Mouse (Mus musculus): Measurements from ENCODE around the gene Adra1d. TPM values are rescaled to one million over a fixed set of nuclear protein-coding genes. Genes with fewer than 3 reads are reported as not detected.
A peak's percentile ranks its signal among the peaks of the same experiment; 100 is the strongest.

Adra1d gene
- polyA plus RNA-seq, 1 experiment, result not detected

DNA sequence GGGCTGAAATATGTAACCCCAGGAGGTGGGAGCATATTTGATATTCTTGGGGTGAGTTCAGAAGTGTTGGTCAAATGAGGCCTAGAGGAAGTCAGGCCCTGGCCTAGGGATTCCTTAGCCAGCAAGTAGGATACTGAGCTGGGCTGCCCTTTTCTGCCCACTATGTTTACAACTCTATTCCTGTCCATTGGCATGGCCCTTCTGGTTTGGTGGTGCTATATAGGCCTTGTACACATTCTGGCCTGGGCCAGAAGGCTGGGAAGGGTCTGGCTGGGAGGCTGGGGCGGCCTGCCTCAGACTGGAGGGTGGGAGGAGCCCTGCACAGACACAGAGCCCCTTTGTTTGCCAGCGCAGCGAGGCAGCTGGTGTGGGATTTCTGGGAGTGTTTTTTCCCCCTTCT, 55.7 kb downstream of the Adra1d start:
- Histone ChIP-seq H3K4me1 (ENCODE audit: control insufficient read depth) (peaks cover 99% of the 10 kb centered on the region), H3K27me3 (ENCODE audit: control insufficient read depth) (no peaks in the 10 kb centered on the region), H3K9me3 (ENCODE audit: control insufficient read depth, low read length) (no peaks in the 10 kb centered on the region), H3K36me3 (ENCODE audit: control insufficient read depth) (peaks cover 99% of the 10 kb centered on the region), H3K4me3 (replicated peaks) (no peak overlapping the region)
- TF ChIP-seq TAL1 (IDR thresholded peaks at IDR 0.05; ENCODE audit: low read length) (no peak), GATA1 (IDR thresholded peaks at IDR 0.05; ENCODE audit: low read length) (no peak)

DNA sequence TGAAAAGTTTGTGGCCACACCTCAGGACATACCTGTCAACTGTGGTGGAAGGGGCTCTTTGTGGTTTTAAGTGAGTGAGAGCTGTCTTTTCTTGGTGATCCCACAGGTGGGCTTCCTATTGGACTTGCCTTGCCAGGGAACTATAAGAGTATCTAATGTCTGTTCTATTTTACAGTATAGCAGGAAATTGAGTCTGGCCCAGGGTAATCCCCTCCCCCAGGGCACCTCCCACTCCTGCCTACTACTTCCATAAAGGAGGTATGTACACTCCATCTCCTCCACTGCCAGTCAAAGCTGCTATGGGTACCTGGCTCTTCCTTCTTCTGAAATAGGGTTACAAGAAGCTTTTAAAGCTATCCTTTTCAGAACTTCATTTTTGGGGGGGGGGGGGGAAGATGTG, 56.7 kb downstream of the Adra1d start:
- Histone ChIP-seq H3K9me3 (ENCODE audit: control insufficient read depth, low read length) (no peaks in the 10 kb centered on the region), H3K36me3 (ENCODE audit: control insufficient read depth) (peaks cover 99% of the 10 kb centered on the region), H3K4me1 (ENCODE audit: control insufficient read depth) (peaks cover 99% of the 10 kb centered on the region), H3K4me3 (replicated peaks) (no peak overlapping the region), H3K27me3 (ENCODE audit: control insufficient read depth) (no peaks in the 10 kb centered on the region)
- TF ChIP-seq TAL1 (IDR thresholded peaks at IDR 0.05; ENCODE audit: low read length), result no peak

DNA sequence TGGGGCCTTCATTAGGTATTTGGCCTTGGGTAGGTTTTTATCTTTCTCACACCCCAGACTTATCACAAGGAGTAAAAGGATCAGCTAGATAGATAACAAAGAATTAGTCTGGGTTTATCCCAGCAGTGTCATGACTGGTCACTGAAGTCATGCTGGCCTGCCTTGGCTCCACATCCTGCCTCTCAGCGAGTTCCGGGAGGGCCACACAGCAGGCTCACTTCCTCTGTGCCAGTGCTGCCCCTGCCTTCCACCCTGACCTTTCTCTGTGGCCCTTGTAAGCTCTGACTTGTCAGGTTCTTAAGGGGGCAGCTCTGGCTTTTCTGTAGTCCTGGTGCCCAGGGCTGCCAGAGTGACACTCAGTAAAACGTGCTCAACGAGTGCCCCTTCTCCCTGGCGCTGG, 59.5 kb downstream of the Adra1d start:
- TF ChIP-seq TAL1 (IDR thresholded peaks at IDR 0.05; ENCODE audit: low read length), result no peak
- no peak for TF ChIP-seq GATA1 (IDR thresholded peaks at IDR 0.05; ENCODE audit: low read length)
- H3K4me3 ChIP-seq (replicated peaks), result no peak overlapping the region
- peaks cover 99% of the 10 kb centered on the region for H3K4me1 ChIP-seq (ENCODE audit: control insufficient read depth)

DNA sequence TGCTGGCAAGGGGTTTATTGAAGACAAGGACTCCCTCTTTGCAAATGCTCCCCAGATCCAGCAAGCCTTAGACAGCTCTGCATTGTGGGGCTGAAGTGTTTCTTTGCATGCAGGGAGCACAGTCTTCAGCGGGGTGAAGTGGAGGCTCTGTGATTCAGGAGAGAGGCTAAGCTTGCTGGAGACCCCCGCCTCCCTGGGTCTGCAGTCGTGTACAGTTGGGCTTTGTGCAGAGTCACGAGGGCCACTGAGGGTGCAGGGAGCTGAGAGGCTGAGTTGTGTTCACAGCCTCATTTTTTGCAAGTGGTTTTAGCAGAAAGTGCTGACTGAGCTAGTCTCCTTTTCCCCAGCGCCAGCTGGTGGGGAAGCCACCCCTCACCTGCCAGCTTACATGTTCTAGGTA, 60.2 kb downstream of the Adra1d start:
- Histone ChIP-seq H3K4me3 (replicated peaks) (no peak overlapping the region), H3K36me3 (ENCODE audit: control insufficient read depth) (peaks cover 97% of the 10 kb centered on the region), H3K27me3 (ENCODE audit: control insufficient read depth) (no peaks in the 10 kb centered on the region), H3K9me3 (ENCODE audit: control insufficient read depth, low read length) (no peaks in the 10 kb centered on the region), H3K4me1 (ENCODE audit: control insufficient read depth) (peaks cover 99% of the 10 kb centered on the region)
- TF ChIP-seq TAL1 (IDR thresholded peaks at IDR 0.05; ENCODE audit: low read length), result no peak
- no peak for TF ChIP-seq GATA1 (IDR thresholded peaks at IDR 0.05; ENCODE audit: low read length)

More for the DNA sequence above, 59.5 kb downstream of the Adra1d start:
- Histone ChIP-seq H3K9me3 (ENCODE audit: control insufficient read depth, low read length) (no peaks in the 10 kb centered on the region), H3K36me3 (ENCODE audit: control insufficient read depth) (peaks cover 100% of the 10 kb centered on the region), H3K27me3 (ENCODE audit: control insufficient read depth) (no peaks in the 10 kb centered on the region)

DNA sequence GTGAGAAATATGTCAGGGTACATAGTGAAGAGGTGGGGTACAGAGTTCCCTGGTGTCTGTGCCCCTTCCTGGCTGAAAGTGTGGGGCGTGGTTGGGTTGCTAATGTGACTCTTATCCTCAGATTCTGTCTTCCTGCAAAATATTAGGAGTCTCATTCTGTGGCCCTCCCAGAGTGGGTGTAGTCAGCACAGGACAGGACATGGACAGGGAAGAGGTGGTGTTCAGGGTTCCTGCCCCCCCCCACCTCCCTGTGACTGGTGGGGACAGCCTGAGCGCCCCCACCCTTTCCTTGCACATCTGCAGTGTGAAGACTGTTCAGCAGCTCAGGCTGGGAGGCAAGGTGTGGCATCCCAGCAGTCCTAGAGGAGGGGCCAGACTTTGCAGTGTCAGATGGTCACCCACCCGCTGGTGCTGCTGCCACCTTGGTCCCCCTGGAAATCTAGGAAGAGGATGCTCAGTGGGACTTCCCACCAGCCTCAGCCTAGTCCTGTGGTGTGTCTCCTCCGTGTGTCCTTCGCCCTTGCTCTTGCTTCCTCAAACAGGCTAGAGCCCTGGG, 62.7 kb downstream of the Adra1d start:
- TF ChIP-seq GATA1 (IDR thresholded peaks at IDR 0.05; ENCODE audit: low read length) (no peak), TAL1 (IDR thresholded peaks at IDR 0.05; ENCODE audit: low read length) (no peak)
- H3K4me1 ChIP-seq (ENCODE audit: control insufficient read depth), result peaks cover 100% of the 10 kb centered on the region
- H3K36me3 ChIP-seq (ENCODE audit: control insufficient read depth), result peaks cover 97% of the 10 kb centered on the region
- H3K27me3 ChIP-seq (ENCODE audit: control insufficient read depth), result no peaks in the 10 kb centered on the region
- H3K4me3 ChIP-seq (replicated peaks), result peak overlapping the region; percentile 44
- H3K9me3 ChIP-seq (ENCODE audit: control insufficient read depth, low read length), result no peaks in the 10 kb centered on the region

DNA sequence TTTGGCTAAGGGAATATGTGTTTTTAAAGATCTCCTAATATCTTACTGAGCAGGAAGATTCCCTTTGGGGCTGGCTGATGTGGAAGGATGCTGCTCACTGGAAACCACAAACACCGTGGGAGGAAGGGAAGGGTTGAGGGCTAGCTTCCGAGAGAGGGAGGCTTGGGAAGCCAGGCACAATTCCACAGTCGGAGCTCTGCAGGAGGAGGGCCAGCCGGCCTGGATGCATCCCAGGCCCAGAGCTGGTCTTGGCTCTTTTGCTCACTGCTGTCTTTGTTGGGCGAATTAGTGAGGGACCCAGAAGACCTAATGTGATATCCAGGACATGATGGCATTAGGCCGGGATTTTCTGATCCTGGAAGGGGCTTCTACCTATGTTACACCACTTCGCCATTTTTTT, 63.9 kb downstream of the Adra1d start:
- H3K27me3 ChIP-seq (ENCODE audit: control insufficient read depth), result no peaks in the 10 kb centered on the region; the same call in 1 of the 2 replicates
- peaks cover 100% of the 10 kb centered on the region for H3K4me1 ChIP-seq (ENCODE audit: control insufficient read depth)
- peaks cover 97% of the 10 kb centered on the region for H3K36me3 ChIP-seq (ENCODE audit: control insufficient read depth)
- peak overlapping the region; percentile 100 for H3K4me3 ChIP-seq (replicated peaks)
- TF ChIP-seq GATA1 (IDR thresholded peaks at IDR 0.05; ENCODE audit: low read length), result no peak
- TF ChIP-seq TAL1 (IDR thresholded peaks at IDR 0.05; ENCODE audit: low read length), result no peak
- H3K9me3 ChIP-seq (ENCODE audit: control insufficient read depth, low read length), result no peaks in the 10 kb centered on the region

DNA sequence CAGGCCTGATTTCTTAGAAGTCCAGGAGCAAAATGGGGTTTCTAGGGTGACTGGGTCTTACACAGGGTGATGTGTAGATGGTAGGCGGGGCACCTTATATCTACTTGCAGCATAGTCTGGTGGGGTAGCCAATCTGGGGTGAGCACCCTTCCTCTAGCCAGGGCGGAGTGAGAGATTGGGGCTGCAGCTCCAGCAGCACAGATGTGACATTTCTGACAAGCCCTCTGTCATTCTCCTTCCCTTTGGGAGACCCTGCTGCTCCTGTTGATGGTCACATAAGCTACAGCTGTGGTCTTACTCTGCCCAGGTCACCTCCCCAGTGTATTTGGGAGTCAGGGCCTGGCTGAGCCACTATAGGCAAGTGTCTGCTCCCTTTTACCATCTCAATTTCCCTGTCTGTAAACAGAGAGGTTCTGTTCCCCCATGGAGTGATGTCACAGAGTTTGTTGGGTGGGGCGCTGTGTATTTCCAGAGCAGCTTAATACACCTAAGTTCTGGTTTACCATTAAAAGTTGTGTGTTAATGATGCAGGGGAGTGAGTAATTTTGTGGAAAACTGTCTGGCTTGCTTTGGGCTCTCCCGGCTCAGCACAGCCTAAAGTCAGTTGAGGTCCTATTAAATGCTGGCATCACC, 64.7 kb downstream of the Adra1d start:
- H3K36me3 ChIP-seq (ENCODE audit: control insufficient read depth), result peaks cover 97% of the 10 kb centered on the region
- TF ChIP-seq GATA1 (IDR thresholded peaks at IDR 0.05; ENCODE audit: low read length) (peak; percentile 95), TAL1 (IDR thresholded peaks at IDR 0.05; ENCODE audit: low read length) (peak; percentile 98)
- H3K27me3 ChIP-seq (ENCODE audit: control insufficient read depth), result peaks cover 6% of the 10 kb centered on the region
- H3K4me1 ChIP-seq (ENCODE audit: control insufficient read depth), result peaks cover 92% of the 10 kb centered on the region
- peak overlapping the region; percentile 100 for H3K4me3 ChIP-seq (replicated peaks)
- no peaks in the 10 kb centered on the region for H3K9me3 ChIP-seq (ENCODE audit: control insufficient read depth, low read length)

DNA sequence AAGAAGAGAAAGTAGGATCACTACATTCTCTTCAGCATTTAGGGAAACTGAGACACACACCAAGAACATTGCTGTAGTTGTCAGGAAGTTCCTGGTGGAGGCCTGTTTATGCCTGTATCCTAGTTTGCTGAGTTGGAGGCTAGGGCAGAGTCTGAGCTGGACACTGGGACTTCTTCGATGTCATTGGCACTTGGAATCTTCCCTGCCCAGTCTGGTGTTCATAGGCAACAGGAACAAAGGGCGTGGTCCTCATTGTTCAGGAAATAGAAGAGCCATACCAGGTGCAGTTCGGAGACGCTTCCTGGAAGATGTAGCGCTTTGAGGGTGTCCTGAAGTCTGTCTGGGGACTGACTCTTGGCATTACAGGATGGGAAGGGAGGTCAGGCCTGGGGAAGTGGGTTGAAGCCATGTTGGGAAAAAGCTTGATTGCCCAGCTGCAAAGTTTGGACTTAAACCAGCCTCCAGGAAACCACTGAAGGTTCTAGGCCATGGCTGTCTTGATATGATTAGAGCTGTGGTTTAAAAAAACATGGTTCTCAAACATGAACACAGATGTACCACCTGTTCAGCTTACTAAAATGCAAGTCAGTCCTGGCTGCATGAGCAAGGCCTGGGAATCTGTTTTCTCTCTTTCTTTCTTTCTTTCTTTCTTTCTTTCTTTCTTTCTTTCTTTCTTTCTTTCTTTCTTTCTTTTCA, 65.8 kb downstream of the Adra1d start:
- Histone ChIP-seq H3K4me1 (ENCODE audit: control insufficient read depth) (peaks cover 84% of the 10 kb centered on the region), H3K27me3 (ENCODE audit: control insufficient read depth) (peaks cover 8% of the 10 kb centered on the region), H3K36me3 (ENCODE audit: control insufficient read depth) (peaks cover 86% of the 10 kb centered on the region), H3K4me3 (replicated peaks) (peak overlapping the region; percentile 100), H3K9me3 (ENCODE audit: control insufficient read depth, low read length) (no peaks in the 10 kb centered on the region)
- TF ChIP-seq GATA1 (IDR thresholded peaks at IDR 0.05; ENCODE audit: low read length), result no peak
- 0 out of 3 replicates have a peak, but pooled peaks have one; percentile 17 for TF ChIP-seq TAL1 (IDR thresholded peaks at IDR 0.05; ENCODE audit: low read length)

Other genes with a start within 250 kb of the Adra1d start
- 0.02 TPM in 1 of 2 replicates, not detected in the other for gene Rnf24, start 209.4 kb downstream of the Adra1d start, polyA plus RNA-seq (2012)
- gene Smox, start 70.8 kb downstream of the Adra1d start, polyA plus RNA-seq (2012), result 178 and 191 TPM in 2 replicates

All from erythroblast, embryonic 14.5 days (primary cell).